Mouse (Mus musculus) brain, embryonic 18.5 days (tissue): ENCODE measurements around the gene Pycr1.

Experiments
- DNase-seq: peaks from one replicate; pipeline ENCODE4 v3.0.0-alpha.2; 2012; ENCODE audit warnings: low read depth, low spot score

The Pycr1 gene

DNA sequence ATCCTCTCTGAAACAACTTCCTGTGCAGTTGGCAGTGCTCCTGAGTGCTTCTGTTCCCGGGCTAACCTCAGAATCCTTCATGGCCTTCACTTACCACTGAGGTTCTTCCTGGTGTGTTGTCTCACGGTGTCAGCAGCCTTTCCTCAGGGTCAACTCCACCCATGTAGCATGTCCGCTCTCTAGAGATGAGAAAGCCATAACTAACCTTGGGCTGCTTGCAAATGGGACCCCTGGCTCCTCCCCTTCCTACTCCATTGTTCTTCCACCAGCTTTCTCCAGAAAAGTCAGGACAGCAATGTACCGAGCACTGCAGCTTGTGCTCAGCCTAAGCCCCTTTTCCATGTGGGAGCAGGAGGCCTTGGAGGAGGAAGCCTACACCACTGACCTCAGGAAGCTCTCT lies 36.8 kb downstream of the Pycr1 start:
- DNase-seq = no peak

DNA sequence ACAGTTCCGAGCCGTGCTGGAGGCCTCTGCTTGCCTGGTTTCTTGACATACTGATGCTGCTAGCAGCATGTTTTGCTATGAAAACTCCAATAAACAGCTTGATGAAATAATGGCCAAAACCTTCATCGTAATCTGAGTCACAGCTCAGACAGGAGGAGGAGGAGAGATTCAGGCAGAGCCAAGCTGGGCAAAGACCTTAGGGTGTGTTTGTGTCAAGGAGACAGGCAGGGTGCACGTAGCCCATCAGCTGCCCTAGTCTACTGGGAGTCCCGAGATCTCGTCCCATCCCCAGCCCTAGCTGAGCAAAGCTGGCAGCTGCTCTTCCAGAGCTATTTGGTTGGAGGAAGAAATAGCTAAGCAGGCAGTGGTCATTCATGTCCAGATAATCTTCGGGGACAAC lies 37.9 kb downstream of the Pycr1 start:
- no peak for DNase-seq

DNA sequence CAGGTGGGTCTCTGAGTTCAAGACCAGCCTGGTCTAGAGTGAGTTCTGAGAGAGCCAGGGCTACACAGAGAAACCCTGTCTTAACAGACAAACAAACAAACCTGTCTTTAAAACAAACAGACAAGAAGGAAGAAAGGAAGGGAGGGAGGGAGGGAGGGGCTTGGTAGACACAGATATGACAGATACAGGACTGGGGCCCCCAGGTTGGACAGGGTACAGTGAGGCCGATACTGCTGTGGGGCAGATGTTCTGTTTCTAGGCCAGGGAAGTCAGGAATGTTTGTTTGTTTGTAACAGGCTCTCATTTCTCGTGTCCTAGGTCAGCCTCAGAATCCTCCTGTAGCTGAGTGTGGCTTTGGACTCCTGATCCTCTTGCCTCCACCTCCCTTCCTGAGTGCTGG lies 40.0 kb downstream of the Pycr1 start:
- DNase-seq = no peak

DNA sequence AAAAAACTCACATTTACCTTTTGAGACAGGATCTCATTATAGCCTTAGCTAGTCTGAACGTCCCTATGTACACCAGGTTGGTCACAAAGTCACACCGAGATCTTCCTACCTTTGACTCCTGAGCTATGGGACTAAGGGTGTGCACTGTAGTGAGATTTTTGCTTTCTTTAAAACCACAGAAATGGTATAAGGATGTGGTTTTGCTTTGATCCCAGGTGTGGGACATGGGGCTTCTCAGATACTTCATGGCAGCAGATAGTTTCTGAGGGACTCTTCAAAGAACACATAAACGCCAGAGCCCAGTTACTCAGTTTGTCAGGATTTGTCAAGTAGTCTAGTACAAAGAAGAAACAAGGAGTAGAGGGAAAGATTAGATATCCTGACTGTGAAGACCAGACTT lies 42.9 kb downstream of the Pycr1 start:
- DNase-seq = no peak

DNA sequence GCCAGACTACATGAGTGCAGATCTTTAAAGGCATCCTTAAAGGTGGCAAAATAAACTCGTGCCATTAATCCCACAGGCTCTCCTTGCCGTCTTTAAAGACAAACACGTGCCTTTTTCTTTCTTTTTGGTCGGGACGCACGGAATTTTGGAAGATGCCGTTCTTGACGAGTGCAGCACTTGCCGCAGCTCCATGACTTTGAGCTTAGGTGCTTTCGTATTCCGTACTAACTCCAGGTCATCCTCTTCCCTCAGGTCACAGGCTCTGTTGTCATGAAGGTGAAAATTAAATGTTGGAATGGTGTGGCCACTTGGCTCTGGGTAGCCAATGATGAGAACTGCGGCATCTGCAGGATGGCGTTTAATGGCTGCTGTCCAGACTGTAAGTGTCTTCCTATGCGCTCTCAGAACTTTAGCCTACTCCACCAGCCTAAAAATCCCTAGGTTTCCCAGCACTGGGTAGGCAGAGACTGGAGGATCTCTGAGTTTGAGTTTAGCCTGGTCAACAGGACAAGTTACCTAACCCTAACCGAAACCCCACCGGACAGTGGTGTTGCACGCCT lies 44.5 kb downstream of the Pycr1 start:
- DNase-seq = no peak

- DNase-seq = peak; percentile 89
Observed at GRCm38 (mm10) chr11:120598283-120598989, 45.1 kb downstream of the Pycr1 start, which contains the start of the genes Alyref and Anapc11. TSS of gene Alyref (minus strand) at chr11:120598365. TSS of gene Anapc11 (plus strand) at chr11:120598421.

- DNase-seq = no peak
Observed at GRCm38 (mm10) chr11:120597240-120598235, 46.0 kb downstream of the Pycr1 start.

DNA sequence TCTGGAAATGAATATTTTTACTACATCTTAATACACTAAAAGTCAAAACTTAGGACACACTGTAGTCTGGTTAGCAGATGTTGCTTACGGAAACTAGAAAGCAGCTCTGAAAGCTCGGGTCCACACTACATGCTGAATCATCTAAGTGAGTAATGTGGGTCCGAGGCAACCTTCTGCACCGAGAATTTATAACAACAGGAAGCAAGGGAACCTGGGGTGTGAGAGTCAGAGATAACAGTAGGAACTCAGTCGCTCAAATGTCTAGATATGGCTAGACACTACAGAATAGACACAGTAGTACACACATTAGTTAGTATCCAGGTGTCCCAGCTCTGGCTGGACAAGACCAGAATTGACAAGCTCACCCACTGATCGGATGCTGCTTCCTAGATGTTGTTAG lies 55.0 kb downstream of the Pycr1 start:
- no peak for DNase-seq
